Mouse (Mus musculus) heart, postnatal 0 days (tissue): ENCODE data around the gene Ube2f. TPM values are rescaled to one million over a fixed set of nuclear protein-coding genes. Genes with fewer than 3 reads are reported as not detected.
A peak's percentile ranks its signal among the peaks of the same experiment; 100 is the strongest.

Experiments
- ATAC-seq: fragments of 200-750 bp; cut with Nextera tagmentation; 2 replicates; pipeline ENCODE4 v1.8.0; 2017; ENCODE audit warnings: low read depth, moderate number of reproducible peaks, moderate library complexity; ENCODE audit not compliant: insufficient read depth
- DNase-seq: peaks from one replicate; pipeline ENCODE4 v3.0.0-alpha.2; 2016; ENCODE audit warnings: low spot score
- H3K27ac ChIP-seq: fragments of 300-500 bp; sonication (generic); 2 replicates; pipeline ENCODE4 v1.5.1; 2014; ENCODE audit warnings: low read depth, mild to moderate bottlenecking
- H3K27me3 ChIP-seq: fragments of 300-500 bp; sonication (generic); 2 replicates; pipeline ENCODE4 v1.6.1; 2014; ENCODE audit warnings: low read length, mixed read lengths; ENCODE audit not compliant: control insufficient read depth, insufficient read depth
- H3K36me3 ChIP-seq: fragments of 300-500 bp; sonication (generic); replicated peaks from 2 replicates; pipeline ENCODE4 v1.6.1; 2014; ENCODE audit warnings: low read length, mixed read lengths; ENCODE audit not compliant: control insufficient read depth, insufficient read depth
- H3K4me1 ChIP-seq: fragments of 300-500 bp; sonication (generic); 2 replicates; pipeline ENCODE4 v1.6.1; 2014; ENCODE audit warnings: antibody characterized with exemption; ENCODE audit not compliant: control insufficient read depth, insufficient read depth
- H3K4me2 ChIP-seq: fragments of 300-500 bp; sonication (generic); 2 replicates; pipeline ENCODE4 v1.6.1; 2014; ENCODE audit warnings: low read depth, mild to moderate bottlenecking, low read length, moderate library complexity
- H3K4me3 ChIP-seq: fragments of 300-500 bp; sonication (generic); 2 replicates; pipeline ENCODE4 v1.5.1; 2014; ENCODE audit warnings: low read depth, low read length
- H3K9ac ChIP-seq: fragments of 300-500 bp; sonication (generic); replicated peaks from 2 replicates; pipeline ENCODE4 v1.6.1; 2014; ENCODE audit warnings: low read depth, low read length, mixed read lengths
- H3K9me3 ChIP-seq: fragments of 300-500 bp; sonication (generic); replicated peaks from 2 replicates; pipeline ENCODE4 v1.6.1; 2016; ENCODE audit warnings: low read length; ENCODE audit not compliant: control insufficient read depth
- CTCF ChIP-seq: IDR thresholded peaks from 2 replicates; pipeline ENCODE4 v1.5.1; 2016; ENCODE audit warnings: antibody characterized with exemption, control low read depth, low read depth
- EP300 ChIP-seq: IDR thresholded peaks from 2 replicates; pipeline ENCODE4 v1.6.1; 2016; ENCODE audit warnings: antibody characterized with exemption, low read depth
- WGBS: fragments of 180-500 bp; shearing (Covaris S2); extraction: QIAGEN DNeasy Blood & Tissue Kit; methylation state at CpG from one replicate; pipeline ENCODE4 v1.1.7; 2014; 5-methylcytosine and 5-hydroxymethylcytosine counted together
- polyA plus RNA-seq: library from polyadenylated mRNA; unstranded; fragments of >200 nt; fragmentation: Nextera tagmentation; extraction: Ambion mirVana; gene quantifications from 2 replicates; pipeline ENCODE4 v1.2.1, GENCODE M21; 2015
- total RNA-seq: library from RNA; depleted of rRNA; stranded (reverse); fragments of >200 nt; gene quantifications from 2 replicates; pipeline ENCODE4 v1.2.3, GENCODE M21; 2014; ENCODE audit warnings: low replicate concordance

Gene Ube2f
- total and polyA plus RNA-seq, 2 experiments from 2014 or later = 69.6 to 79.3 TPM

GRCm38 (mm10) chr1:91226562-91226961 is 23.5 kb upstream of the Ube2f start:
- no peak overlapping the region for H3K4me3 ChIP-seq
- H3K27ac ChIP-seq = no peak overlapping the region
- no peak overlapping the region for H3K9ac ChIP-seq
- DNase-seq = no peak
- H3K4me2 ChIP-seq = no peak overlapping the region
- WGBS = 77% methylated on average over 4 of the region's 4 CpGs
- no peaks in the 10 kb centered on the region; the same call in 1 of the 2 replicates for H3K4me1 ChIP-seq
- no peaks in the 10 kb centered on the region for H3K9me3 ChIP-seq
- no peak for ATAC-seq
- TF ChIP-seq EP300 (no peak), CTCF (no peak)
- H3K27me3 ChIP-seq = no peaks in the 10 kb centered on the region
- H3K36me3 ChIP-seq = no peaks in the 10 kb centered on the region; the same call in 1 of the 2 replicates

- ATAC-seq (0 out of 2 replicates have a peak, but pooled peaks have one; percentile 4), DNase-seq (no peak)
- Histone ChIP-seq H3K27ac (no peak overlapping the region), H3K4me2 (no peak overlapping the region), H3K9me3 (no peaks in the 10 kb centered on the region), H3K27me3 (no peaks in the 10 kb centered on the region), H3K9ac (no peak overlapping the region), H3K4me3 (no peak overlapping the region), H3K4me1 (no peaks in the 10 kb centered on the region; the same call in 1 of the 2 replicates), H3K36me3 (no peaks in the 10 kb centered on the region; the same call in 1 of the 2 replicates)
- no peak for TF ChIP-seq EP300
- TF ChIP-seq CTCF = no peak
- 48% methylated on average over 15 of the region's 15 CpGs for WGBS
Observed at GRCm38 (mm10) chr1:91227381-91228054, 22.6 kb upstream of the Ube2f start.

GRCm38 (mm10) chr1:91231142-91231541 is 19.0 kb upstream of the Ube2f start:
- no peak for ATAC-seq
- 72% methylated on average over 6 of the region's 6 CpGs for WGBS

GRCm38 (mm10) chr1:91231896-91232295 is 18.2 kb upstream of the Ube2f start:
- DNase-seq (no peak), ATAC-seq (no peak)
- Histone ChIP-seq H3K4me1 (no peaks in the 10 kb centered on the region; the same call in 1 of the 2 replicates), H3K4me2 (no peak overlapping the region), H3K9ac (no peak overlapping the region), H3K9me3 (no peaks in the 10 kb centered on the region), H3K27me3 (no peaks in the 10 kb centered on the region), H3K4me3 (no peak overlapping the region), H3K36me3 (no peaks in the 10 kb centered on the region), H3K27ac (no peak overlapping the region)
- 49% methylated on average over 5 of the region's 5 CpGs for WGBS
- TF ChIP-seq CTCF = no peak
- no peak for TF ChIP-seq EP300

More at GRCm38 (mm10) chr1:91231142-91231541, 19.0 kb upstream of the Ube2f start:
- H3K27ac ChIP-seq = no peak overlapping the region
- no peak overlapping the region for H3K4me2 ChIP-seq
- no peaks in the 10 kb centered on the region for H3K9me3 ChIP-seq
- H3K9ac ChIP-seq = no peak overlapping the region
- DNase-seq = no peak
- TF ChIP-seq CTCF (no peak), EP300 (no peak)
- H3K36me3 ChIP-seq = no peaks in the 10 kb centered on the region
- H3K4me3 ChIP-seq = no peak overlapping the region
- H3K4me1 ChIP-seq = no peaks in the 10 kb centered on the region; the same call in 1 of the 2 replicates
- H3K27me3 ChIP-seq = no peaks in the 10 kb centered on the region

GRCm38 (mm10) chr1:91235395-91235794 is 14.7 kb upstream of the Ube2f start:
- Histone ChIP-seq H3K4me3 (no peak overlapping the region), H3K4me2 (no peak overlapping the region), H3K27me3 (no peaks in the 10 kb centered on the region), H3K9ac (no peak overlapping the region), H3K9me3 (no peaks in the 10 kb centered on the region), H3K4me1 (no peaks in the 10 kb centered on the region), H3K27ac (no peak overlapping the region), H3K36me3 (no peaks in the 10 kb centered on the region)
- no peak for TF ChIP-seq CTCF
- TF ChIP-seq EP300 = no peak
- no peak for DNase-seq
- 56% methylated on average over 5 of the region's 5 CpGs for WGBS
- ATAC-seq = no peak

GRCm38 (mm10) chr1:91237676-91238075 is 12.4 kb upstream of the Ube2f start:
- H3K36me3 ChIP-seq = no peaks in the 10 kb centered on the region
- DNase-seq = no peak
- no peaks in the 10 kb centered on the region for H3K4me1 ChIP-seq
- WGBS = 80% methylated on average over 6 of the region's 6 CpGs
- TF ChIP-seq CTCF (no peak), EP300 (no peak)
- no peaks in the 10 kb centered on the region for H3K27me3 ChIP-seq
- ATAC-seq = no peak
- no peak overlapping the region for H3K9ac ChIP-seq
- H3K4me3 ChIP-seq = no peak overlapping the region
- no peak overlapping the region for H3K4me2 ChIP-seq
- no peaks in the 10 kb centered on the region for H3K9me3 ChIP-seq
- H3K27ac ChIP-seq = no peak overlapping the region
